Mouse (Mus musculus): Measurements from ENCODE around the gene Kif17.

The Kif17 gene

GRCm38 (mm10) chr4:138342778-138343177 lies 92.5 kb downstream of the Kif17 start:
- no peak for DNase-seq

DNA sequence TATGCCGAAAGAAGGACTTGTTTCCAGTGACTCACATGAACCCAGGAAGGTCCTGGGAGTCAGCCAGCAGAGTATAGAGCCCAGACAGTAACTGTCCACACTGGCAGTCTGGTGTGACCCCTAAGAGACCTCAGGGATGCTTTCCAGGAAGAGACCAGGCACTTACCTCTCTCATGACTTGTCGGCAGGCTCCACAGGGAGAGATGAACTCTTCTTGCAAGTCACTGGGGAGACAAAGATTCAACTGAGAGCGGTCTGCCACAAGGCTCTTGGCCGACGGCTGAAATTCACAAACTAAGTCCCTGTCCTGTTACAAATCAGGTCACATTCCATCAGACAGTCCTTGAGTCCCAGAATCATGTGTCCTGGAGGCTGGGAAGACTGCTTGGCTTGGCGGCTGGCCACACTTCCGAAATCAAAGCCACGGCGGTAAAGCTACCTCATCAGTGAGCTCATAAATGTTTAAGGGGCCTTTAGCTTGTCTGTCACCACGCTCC lies 93.2 kb downstream of the Kif17 start:
- DNase-seq: no peak

DNA sequence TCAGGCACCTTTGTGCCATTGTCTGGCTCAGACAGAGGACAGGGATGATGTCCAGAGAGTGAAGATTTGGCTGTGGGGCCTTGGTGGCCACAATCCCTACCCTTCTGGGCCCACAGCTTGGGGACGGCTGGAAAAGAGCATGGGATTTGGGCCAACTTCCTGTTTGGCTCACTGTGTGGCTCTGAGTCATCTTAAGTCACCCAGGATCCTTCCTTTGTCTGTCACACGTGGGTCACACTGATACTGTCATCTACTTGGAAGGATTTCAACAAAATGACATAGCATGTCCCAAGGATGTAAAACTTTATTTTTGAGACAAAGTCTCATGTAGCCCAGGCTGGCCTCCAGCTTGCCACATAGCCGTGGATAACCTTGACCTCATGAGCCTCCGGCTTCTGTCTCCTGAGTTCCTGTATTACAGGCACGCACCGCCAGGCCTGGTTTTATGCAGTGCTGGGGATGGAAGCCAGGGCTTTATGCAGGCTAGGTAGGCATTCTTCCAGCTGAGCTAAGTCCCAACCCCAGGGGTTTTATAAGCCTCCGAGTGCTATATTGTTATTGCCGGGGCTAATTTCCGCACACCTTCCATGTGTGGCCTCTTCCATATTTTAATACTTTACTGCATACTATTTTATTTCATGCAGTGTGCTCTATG lies 94.8 kb downstream of the Kif17 start:
- peak; percentile 67 for DNase-seq

- DNase-seq: no peak
Measured at GRCm38 (mm10) chr4:138347280-138347679, 97.0 kb downstream of the Kif17 start.

- DNase-seq: no peak
Measured at GRCm38 (mm10) chr4:138348716-138349115, 98.5 kb downstream of the Kif17 start.
